Mouse (Mus musculus) brain, embryonic 18.5 days (tissue): ENCODE data around the gene Tfpi2.

Experiments used
- DNase-seq: peaks from one replicate; pipeline ENCODE4 v3.0.0-alpha.2; 2012; ENCODE audit warnings: low read depth, low spot score

Gene Tfpi2

DNA sequence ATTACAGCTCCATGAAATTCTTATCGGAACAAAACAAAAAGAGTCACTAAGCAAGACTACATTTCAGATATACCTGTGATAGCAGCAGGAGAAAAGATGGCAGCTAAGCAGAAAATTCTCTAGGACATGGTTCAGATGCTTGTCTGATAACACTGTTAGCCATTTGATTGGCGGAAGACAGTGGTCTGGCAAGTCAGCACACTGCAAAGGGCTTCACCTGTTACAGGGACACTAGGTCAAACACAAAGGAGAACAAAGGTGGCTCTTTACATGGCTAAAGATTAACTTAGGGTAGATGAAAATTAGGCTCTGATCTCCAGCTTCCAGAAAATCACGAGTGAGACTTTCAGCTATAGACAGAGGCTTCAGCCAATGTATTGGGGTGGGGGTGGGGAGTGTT lies at the start of gene Tfpi2:
TSS of gene Tfpi2 (minus strand) at position 170 of the 400 bp plus-strand sequence.
- no peak for DNase-seq

DNA sequence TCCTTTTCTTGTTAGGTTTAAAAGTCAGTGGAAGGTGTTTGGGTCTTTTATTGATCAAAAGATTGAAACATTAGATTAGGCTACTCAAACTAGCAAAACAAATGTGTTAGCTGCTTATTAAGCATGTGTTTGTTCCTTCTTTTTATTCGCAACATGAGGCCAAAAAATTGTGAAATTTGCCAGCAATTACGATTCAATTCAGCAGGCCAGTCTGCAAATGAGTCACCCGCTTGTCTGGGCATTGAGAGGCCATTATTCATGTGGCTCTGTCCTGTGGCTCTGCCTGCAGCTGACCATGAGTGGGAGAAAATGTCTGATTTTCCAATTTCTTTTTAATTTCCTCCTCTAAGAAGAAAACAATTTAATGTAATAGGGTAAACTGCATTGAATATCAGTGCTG lies 42.2 kb upstream of the Tfpi2 start:
- DNase-seq, result no peak

DNA sequence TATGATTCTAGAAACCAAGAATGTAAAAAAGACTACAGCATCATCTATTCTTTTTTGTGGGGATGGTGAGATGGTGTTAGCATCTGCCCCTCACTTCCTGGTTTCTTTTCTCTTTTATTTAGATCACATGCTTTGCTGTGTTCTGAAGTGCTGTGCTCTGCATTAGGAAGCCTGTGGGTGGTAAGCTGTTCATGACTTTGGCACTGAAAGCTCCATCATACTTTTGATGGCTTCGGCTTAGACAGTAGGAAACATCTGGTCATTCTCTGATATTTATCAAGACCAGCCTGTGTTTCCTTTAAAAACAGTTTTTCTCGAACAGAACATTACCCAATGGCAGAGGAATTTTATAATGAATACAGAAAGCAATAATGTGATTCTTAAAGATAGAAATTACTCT lies 37.6 kb upstream of the Tfpi2 start:
- no peak for DNase-seq

DNA sequence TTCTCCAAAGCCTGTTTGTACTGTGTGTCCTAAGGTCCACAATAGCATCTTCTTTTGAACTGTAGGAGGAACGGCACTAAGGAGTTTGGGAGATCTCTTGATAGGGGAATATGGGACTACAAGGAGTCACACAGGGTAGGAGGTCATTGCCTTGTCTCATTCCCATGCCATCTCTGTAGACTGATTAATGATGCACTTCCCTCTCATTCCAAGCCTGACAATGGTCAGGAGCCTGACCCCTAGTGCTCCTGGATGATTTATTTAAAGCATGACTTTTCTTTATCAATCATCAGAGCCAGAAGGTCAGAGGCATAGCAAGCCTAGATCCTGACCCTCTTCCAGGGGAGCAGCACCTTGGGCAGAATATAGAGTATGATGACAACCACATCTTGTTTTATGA lies 33.9 kb upstream of the Tfpi2 start:
- no peak for DNase-seq

DNA sequence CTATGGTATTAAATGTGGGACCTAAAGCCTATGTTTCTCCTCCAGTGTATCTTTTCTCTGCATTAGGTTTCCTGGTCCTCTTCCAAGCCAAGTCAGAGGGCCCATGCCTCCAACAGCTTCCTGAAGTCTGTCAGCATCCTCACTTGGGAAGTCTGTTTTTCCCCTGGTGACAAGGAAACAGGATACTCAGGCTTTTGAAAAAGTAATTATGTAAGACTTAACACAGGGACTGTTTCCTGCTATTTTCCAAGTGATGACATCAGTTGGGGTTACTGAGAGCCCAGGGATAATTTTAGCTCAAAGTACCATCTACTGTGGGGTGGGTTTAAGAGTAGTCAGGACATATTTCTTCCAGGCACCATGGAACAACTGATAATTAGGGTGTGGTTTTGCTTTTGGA lies 20.8 kb upstream of the Tfpi2 start:
- no peak for DNase-seq

DNA sequence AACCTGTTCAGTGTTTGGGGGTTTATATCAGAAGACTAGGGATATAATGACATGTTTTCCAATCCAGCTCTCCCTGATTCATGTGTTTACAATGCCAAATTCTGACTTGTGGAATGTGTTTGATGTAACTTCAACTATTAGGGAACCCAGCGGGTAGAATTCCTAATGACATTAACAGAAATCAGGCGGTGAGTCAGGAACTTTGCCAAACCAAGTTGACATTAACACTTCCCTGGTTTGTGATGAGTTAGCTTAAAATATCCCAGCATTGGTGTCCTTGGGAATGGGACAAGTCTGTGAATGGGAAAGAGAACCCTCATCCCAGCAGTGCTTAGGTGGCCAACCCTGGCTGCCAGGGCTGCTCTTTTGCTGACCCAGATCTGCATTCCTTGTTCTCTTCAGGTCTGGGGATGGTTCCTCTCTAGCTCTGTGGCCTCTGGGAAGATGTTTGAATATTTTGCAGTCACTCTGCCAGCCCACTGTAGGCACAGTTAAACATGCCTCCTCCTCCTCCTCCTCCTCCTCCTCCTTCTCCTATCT lies 19.9 kb upstream of the Tfpi2 start:
- no peak for DNase-seq

DNA sequence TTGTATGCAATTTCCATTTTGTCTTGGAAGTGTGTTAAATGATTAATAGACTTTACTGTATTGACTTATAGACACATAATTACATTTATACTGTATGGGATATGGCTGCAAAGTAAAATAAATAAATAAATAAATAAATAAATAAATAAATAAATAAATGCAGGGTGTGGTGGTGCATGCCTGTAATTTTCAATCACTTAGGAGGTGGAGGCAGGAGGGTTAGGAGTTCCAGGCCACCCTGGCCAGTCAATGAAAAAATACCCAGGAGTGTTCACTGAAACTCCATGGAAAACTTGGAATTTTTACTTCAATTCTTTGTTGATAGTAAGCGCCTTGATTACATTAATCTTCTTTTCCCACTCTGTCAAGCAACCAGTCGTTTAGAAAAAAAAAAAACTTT lies 16.1 kb upstream of the Tfpi2 start:
- no peak for DNase-seq

DNA sequence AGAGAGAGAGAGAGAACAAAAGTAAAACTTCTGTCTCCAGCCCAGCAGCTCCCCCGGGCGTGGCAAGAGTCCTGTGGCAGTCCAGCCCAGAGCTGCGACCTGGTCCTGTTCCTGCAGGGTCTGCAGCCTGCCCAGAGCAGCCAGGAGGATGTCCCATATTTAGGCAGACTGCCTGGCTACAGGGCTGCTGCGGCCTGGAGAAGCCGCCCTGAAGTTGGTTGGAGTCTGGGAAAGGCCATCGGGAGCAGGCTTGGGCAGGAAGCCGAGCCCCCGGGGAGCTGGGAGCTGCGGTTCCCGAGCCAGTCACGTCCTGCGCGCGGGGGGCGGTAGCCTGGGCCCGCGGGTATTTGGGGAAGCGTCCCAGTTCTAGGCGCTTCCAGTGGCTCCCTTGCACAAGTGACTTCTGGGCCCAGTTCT lies 15.2 kb upstream of the Tfpi2 start, which contains the start of gene Gng11:
TSS of gene Gng11 (plus strand) at position 15 of the 417 bp plus-strand sequence.
- DNase-seq, result no peak

DNA sequence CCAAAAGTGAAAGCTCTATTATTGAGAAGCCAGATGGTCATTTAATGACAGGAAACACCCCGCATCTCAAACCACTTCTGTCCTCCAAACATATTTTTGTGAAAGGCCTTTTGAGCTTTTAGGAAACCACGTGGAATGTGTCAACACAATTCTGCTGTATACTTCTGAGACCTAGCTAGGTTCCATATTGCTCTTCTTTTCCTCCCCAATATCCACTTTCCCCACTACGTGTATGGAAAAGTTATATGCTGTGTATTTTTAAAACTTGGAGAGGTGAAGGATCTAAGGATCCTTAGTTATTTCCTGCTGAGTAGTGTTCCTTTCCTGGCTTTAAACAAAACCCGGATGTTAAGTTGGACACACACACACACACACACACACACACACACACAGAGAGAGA lies 14.7 kb upstream of the Tfpi2 start:
- no peak for DNase-seq

DNA sequence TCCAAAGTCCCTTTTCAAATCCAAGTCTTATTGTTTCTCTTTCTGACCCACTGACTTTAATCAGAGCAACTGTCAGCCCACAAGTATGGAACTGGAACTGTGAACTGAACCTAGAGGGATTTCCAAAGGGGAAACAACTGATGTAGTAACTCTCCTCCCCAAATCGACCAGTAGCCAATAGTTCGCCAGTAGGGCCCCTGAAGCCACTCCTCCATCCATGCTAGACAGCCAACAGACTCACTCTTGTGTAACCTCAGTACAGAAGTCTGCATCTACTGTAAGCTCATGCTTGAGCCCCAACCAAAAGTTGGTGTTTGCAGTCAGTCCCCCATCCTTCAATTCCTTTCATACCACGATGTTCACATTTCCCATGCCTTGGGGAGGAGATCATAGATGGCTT lies 12.0 kb upstream of the Tfpi2 start:
- no peak for DNase-seq

DNA sequence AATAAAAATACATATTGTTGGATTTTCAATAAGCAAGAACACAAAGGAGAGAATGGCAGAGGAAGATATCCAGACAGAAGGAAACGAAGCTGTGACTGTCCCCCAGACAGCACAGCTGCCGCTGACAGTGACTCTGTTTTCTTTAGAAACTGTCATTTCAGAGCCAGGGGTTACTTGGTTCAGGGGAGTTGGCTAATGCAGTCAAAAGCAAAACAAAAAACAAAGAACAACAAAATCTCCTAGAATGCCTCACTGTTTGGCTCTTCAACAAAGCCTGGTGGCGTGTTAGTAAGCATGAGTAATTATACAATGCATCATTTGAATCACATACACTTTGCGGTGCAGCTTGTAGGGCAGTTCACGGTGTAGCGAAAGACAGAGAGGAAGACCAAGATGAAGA lies 10.6 kb upstream of the Tfpi2 start:
- no peak for DNase-seq

DNA sequence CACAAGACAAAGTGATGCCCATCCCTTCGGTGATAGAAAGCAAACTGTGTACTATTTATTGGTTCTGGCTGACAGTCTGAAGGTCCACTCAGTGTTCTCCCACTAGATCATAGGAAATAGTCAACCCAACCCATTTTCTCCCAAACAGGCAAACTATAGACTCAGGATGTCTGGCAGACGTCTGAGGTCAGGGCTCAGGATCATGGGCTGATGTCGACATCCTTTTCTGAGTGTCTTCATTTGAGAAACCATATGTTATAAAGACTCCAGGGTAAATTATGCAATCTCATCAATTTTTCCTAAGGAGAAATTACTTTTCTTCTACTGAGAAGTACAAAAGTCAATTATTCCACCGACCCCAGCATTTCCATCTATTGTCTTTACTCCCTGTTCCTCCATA lies 9.4 kb upstream of the Tfpi2 start:
- no peak for DNase-seq

DNA sequence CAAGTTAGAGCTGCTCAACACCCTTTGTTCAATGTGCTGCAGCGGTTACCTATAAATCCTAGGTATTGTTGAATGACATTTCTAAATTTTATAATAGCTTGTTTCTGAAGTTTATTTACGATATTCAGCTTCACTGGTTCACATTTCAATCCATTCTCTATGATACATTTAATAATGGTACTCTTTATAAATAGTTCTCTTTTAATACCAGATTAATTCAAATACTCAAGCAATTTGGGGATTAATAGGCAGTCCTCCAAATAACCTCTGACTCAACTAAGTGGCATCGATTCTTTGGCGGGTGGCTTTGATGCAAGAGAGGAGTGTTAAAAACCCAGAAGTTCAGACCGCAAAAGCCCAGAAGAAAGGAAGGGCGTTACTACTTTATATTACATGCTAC lies 4.8 kb upstream of the Tfpi2 start, which contains the start of gene Gngt1:
TSS of gene Gngt1 (plus strand) at position 301 of the 400 bp plus-strand sequence.
- DNase-seq, result no peak

DNA sequence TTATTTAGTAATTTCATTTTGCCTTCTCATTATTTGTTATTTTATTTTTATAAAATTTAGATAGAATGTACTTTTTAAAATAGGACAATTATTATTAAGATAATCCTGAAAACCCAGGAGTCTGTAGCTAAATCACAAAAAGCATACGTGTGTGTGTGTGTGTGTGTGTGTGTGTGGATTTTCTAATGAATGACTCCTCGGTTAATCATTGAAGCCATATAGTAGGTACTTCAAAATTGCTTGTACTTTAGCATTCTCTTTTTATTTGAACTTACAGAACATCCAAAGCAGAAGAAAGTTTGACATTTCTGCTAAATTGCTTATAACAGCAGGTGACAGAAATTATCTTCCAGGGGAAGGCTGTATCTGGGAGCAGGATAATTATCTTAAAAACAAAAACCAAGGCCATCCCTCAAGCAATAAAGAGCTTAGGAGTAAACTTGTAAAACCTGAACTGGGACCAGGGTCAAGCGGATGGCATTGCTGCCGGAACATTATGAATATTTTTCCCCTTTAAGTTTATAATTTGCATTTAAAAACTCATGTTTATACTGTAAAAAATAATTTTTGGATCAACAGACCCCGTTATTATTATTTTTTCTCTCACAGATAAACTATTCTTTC lies 5.9 kb downstream of the Tfpi2 start:
- DNase-seq, result no peak

DNA sequence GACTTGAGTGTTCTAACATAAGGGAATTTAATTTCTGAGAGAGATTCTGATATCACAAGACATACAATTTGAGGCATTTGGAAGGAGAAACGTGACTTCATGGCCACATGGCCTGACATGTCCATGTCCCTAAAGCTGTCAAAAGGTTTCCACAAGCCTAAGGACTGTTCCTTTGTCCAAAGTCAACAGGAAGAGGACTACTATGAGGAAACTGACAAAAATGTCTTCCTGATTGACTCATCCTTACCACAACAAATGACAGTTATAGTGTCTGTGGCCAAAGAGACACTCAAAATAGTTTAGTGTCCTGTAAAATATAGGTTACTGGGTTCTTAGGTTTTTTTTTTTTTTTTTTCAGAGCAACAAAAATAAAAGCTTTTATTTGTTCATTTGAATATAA lies 15.0 kb downstream of the Tfpi2 start:
- no peak for DNase-seq

DNA sequence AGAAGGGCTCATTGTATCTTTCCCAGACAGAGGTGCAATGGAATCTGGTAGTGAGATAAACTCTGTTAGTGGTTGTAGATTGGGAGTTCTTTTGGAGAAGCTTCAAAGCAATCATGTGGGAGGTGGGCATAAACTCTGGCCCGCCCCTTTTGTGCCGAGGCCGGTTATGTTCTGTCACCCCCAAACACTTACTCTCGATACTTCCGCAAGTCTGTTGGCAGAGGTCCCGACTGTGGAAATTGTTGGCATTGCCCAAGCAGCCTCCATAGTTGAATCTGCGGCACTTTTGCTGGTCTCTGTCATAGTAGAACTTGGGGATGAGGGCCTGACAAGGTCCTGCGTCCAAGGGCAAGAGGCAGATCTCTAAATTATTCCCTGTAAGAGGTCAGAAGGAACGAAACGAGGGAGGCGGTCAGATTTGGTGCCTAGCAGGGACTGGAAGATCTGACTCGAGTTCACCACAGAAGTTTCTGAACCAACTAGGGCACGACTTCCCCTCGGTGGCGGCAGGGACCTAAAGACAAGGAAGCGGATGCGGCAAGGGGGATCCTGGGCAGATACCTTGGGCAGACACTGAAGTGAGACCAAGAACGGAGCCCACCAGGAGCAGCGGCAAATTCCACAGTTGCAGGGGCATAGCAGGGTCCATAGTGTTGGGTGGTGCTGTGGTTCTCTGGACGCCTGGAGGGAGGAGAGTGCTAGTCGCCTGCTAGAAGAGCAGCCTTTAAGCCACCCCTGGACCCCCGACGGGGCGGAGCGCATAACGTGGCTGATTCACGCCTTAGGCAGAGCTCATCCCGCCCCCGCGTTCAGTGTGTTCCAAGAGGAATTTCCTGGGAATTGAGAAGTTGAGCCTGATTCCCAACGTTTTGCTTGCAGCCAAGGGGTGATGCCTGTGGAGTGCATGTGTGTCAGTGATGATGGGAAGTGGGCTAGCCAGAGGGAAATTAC lies 20.8 kb downstream of the Tfpi2 start:
- no peak for DNase-seq

DNA sequence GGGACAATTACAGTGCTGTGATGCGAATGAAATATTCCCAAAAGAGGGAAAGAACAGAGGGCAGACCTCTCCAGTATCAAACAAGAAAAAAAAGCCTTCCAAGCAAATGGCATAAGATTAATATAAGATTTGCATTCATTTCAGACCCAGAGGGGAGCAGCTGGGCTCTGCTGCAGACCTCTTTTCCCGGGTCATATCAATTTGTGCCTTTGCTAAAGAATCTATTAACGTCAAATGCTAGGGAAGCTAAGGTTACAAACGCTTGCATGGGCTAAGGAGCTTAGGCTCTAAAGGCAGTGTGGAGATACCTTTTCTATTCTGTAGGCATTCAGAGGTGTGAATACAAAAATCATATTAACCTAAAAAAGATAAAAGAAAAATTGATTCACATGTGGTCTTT lies 33.8 kb downstream of the Tfpi2 start:
- no peak for DNase-seq

DNA sequence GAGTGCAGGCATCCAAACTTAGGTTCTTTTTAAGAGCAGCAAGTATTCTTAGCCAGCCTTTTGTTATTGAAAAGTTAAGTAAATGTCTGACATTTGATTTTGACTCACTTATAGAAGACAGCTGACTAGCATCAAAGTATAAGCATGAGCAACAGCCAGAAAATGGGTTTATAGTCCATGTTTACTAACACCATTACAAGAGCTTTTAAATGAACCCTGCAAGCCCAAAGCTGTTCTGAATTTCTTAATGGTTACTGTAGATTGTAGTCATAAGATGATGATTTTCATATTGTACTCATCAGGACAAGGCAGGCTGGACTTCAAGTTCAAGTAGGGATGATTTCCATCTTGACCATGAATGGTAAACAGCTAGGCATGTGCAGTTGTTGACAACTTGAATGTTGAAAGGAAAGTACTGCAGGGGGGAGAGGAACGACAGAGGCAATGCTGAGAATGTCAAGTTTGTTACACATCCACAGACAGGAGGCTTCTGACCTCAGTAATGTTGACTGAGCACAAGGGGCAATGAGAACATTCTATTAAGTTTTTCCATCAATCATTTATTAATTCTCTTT lies 52.5 kb downstream of the Tfpi2 start:
- DNase-seq, result no peak

DNA sequence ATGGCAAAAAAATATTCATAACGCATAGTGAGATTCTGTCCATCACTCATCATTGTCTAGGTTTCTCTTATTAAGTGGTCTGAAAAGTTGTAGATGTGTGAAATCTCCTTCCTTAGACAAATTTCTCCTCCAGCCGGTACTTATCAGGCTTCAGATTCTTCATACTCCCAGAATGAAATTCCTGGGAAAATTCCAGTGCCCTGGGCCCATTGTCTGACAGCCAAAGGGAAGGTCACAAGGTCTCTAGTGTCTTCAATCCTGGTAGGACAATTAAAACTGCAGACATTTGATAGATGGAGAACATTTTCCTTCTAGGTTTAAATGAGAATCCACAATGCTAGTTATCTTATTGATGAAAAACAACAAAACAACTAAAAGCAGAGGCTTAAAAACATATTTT lies 53.1 kb downstream of the Tfpi2 start:
- no peak for DNase-seq

DNA sequence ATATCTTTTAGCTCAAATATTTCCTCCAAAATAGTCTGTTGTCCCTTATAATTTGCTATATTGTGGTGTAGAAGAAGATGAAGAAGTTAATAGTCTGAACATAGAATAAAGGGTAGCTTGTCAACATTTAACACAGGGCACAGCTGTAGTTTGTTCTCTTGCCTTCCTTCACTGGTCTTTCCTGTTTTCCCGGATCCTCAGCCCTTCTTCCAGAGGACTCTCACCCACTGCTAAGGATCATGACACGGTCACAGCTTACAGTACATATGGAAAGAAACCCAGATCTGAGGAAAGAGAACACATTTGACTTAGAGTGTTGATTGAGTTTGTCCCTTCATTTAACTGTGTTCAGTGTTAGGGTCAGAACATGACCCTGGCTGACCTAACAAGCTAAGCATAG lies 53.7 kb downstream of the Tfpi2 start:
- DNase-seq, result no peak

DNA sequence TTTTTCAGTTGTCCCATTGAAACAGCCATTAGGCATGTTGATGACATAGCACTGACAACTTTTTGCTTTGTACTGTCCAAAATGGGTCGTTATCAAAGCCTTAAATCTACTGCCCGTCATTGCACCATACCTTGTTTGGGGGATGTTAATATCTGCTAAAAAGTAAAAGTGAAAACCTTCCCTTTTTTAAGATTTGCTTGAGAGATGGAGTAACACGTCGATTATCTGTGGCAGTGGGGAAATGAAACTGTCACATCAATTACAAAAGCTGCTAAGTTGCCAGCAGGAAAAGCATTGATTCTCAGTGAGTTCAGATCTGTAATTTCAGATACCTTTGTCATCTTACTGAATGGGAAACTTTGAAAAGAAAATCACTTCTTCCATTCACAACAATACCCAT lies 62.6 kb downstream of the Tfpi2 start:
- DNase-seq, result no peak

DNA sequence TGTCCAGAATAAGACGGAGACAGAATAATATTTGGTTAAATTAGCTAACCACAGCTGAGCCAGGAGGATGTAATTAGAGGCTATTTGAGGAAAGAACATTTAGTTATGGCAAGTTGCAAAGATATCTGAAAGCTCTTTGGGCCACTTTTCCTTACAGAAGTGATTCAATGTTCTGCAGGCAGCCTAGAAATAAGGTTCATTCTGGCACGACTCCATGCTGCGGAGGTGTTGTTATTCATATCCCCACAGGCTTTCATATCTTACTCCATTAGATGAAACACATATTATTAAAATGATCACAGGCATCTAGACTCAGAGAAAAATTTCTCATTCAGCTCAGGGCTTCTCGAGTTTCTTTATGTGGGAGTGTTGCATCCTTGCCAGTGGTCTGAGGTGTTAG lies 65.8 kb downstream of the Tfpi2 start:
- DNase-seq, result no peak
